Mouse (Mus musculus) heart, adult 2 months (tissue): Measurements from ENCODE around the gene 4933428G20Rik. TPM values are rescaled to one million over a fixed set of nuclear protein-coding genes. Genes with fewer than 3 reads are reported as not detected.

ENCODE experiments used
- DNase-seq, 2 experiments: peaks; one replicate each; pipeline ENCODE4 v3.0.0; 2021
- H3K27ac ChIP-seq: fragments of 200-600 bp; 2 replicates; pipeline ENCODE4 v1.8.1; 2022
- H3K27me3 ChIP-seq: fragments of 200-500 bp; 2 replicates; pipeline ENCODE4 v1.6.1; 2012; ENCODE audit warnings: mild to moderate bottlenecking, low read length, inconsistent platforms, mixed read lengths; ENCODE audit not compliant: control insufficient read depth, insufficient read depth
- H3K36me3 ChIP-seq: fragments of 200-500 bp; 2 replicates; pipeline ENCODE4 v1.6.1; 2012; ENCODE audit warnings: low read length, inconsistent platforms; ENCODE audit not compliant: control insufficient read depth, insufficient read depth
- H3K4me1 ChIP-seq: fragments of 200-500 bp; 2 replicates; pipeline ENCODE4 v1.6.1; 2011; ENCODE audit warnings: low read length; ENCODE audit not compliant: control insufficient read depth, insufficient read depth
- H3K4me3 ChIP-seq: fragments of 200-600 bp; 2 replicates; pipeline ENCODE4 v1.8.1; 2022
- H3K79me2 ChIP-seq: fragments of 200-500 bp; replicated peaks from 2 replicates; pipeline ENCODE4 v1.6.1; 2012; ENCODE audit warnings: mild to moderate bottlenecking, inconsistent platforms, low read length, moderate library complexity, mixed read lengths; ENCODE audit not compliant: control insufficient read depth, insufficient read depth
- H3K9ac ChIP-seq: fragments of 200-500 bp; 2 replicates; pipeline ENCODE4 v1.6.1; 2012; ENCODE audit warnings: low read depth, mild to moderate bottlenecking, control low read depth, inconsistent platforms, low read length, mixed read lengths
- CTCF ChIP-seq: fragments of 200-600 bp; IDR thresholded peaks from 2 replicates; pipeline ENCODE4 v1.8.1; 2022; ENCODE audit warnings: antibody characterized with exemption, mild to moderate bottlenecking, moderate library complexity
- EP300 ChIP-seq: fragments of 200-500 bp; IDR thresholded peaks from 2 replicates; pipeline ENCODE4 v1.6.1; 2011; ENCODE audit warnings: low read depth, low read length, control low read depth; ENCODE audit not compliant: insufficient read depth
- POLR2A ChIP-seq: fragments of 200-500 bp; IDR thresholded peaks from 2 replicates; pipeline ENCODE4 v1.6.1; 2011; ENCODE audit warnings: mild to moderate bottlenecking, low read depth, low read length, control low read depth; ENCODE audit not compliant: insufficient read depth
- WGBS: fragments of 180-500 bp; shearing (Covaris S2); methylation state at CpG from one replicate; pipeline ENCODE4 v1.1.7; 2018; 5-methylcytosine and 5-hydroxymethylcytosine counted together
- intact Hi-C: fragments of 180-260 bp; cut with DNase I; formaldehyde crosslinking; loops from one replicate; pipeline ENCODE4 v1.15.1; 2025
- polyA plus RNA-seq: library from polyadenylated mRNA; depleted of rRNA; stranded (reverse); fragments of >200 nt; gene quantifications from 2 replicates; pipeline ENCODE4 v1.2.3, GENCODE M21; 2012
- total RNA-seq, 2 experiments: library from RNA; stranded (reverse); gene quantifications; 2 replicates each; pipeline ENCODE4 v1.2.3; 2021

Gene 4933428G20Rik
- total and polyA plus RNA-seq, 3 experiments: not detected

- H3K27ac ChIP-seq: no peak overlapping the region
- no peak overlapping the region for H3K4me3 ChIP-seq
- TF ChIP-seq CTCF (peak; percentile 97), EP300 (no peak)
- no peaks in the 10 kb centered on the region; the same call in 1 of the 2 replicates for H3K4me1 ChIP-seq
- no peaks in the 10 kb centered on the region for H3K79me2 ChIP-seq
- no peak overlapping the region for H3K9ac ChIP-seq
- intact Hi-C loops: loop anchor here (5.0 kb wide), 1 partner anchor 34 kb away; no protein-coding TSS in a partner anchor
- H3K27me3 ChIP-seq: no peaks in the 10 kb centered on the region
- no peaks in the 10 kb centered on the region for H3K36me3 ChIP-seq
- peak; percentile 72 to 83 for DNase-seq
- 32% methylated on average over 10 of the region's 10 CpGs for WGBS
Observed at GRCm38 (mm10) chr11:97510966-97511660, 11.0 kb upstream of the 4933428G20Rik start.

- DNase-seq: no peak
- no peak overlapping the region for H3K4me3 ChIP-seq
- H3K36me3 ChIP-seq: no peaks in the 10 kb centered on the region
- TF ChIP-seq EP300 (no peak), POLR2A (no peak), CTCF (no peak)
- intact Hi-C loops: loop anchor here (5.0 kb wide), 1 partner anchor 33 kb away; no protein-coding TSS in a partner anchor
- H3K27me3 ChIP-seq: no peaks in the 10 kb centered on the region
- no peaks in the 10 kb centered on the region; the same call in 1 of the 2 replicates for H3K4me1 ChIP-seq
- no peak overlapping the region for H3K9ac ChIP-seq
- no peak overlapping the region for H3K27ac ChIP-seq
- no peaks in the 10 kb centered on the region for H3K79me2 ChIP-seq
- WGBS: 82% methylated on average over 24 of the region's 24 CpGs
Observed at GRCm38 (mm10) chr11:97509715-97510485, 9.8 kb upstream of the 4933428G20Rik start.

- DNase-seq: no peak
- WGBS: 48% methylated on average over 5 of the region's 5 CpGs
- Histone ChIP-seq H3K79me2 (no peaks in the 10 kb centered on the region), H3K9ac (no peak overlapping the region), H3K4me3 (no peak overlapping the region), H3K4me1 (no peaks in the 10 kb centered on the region; the same call in 1 of the 2 replicates), H3K27me3 (no peaks in the 10 kb centered on the region), H3K36me3 (no peaks in the 10 kb centered on the region), H3K27ac (no peak overlapping the region)
- intact Hi-C loops: no loop called here
- no peak for TF ChIP-seq CTCF
- TF ChIP-seq POLR2A: no peak
- no peak for TF ChIP-seq EP300
Observed at GRCm38 (mm10) chr11:97509058-97509457, 8.9 kb upstream of the 4933428G20Rik start.

- H3K9ac ChIP-seq: no peak overlapping the region
- no peaks in the 10 kb centered on the region; the same call in 1 of the 2 replicates for H3K4me1 ChIP-seq
- no peak overlapping the region for H3K27ac ChIP-seq
- H3K36me3 ChIP-seq: no peaks in the 10 kb centered on the region
- DNase-seq: no peak
- no peak overlapping the region for H3K4me3 ChIP-seq
- WGBS: 59% methylated on average over 3 of the region's 3 CpGs
- no peak for TF ChIP-seq CTCF
- TF ChIP-seq EP300: no peak
- no peak for TF ChIP-seq POLR2A
- H3K79me2 ChIP-seq: no peaks in the 10 kb centered on the region
- intact Hi-C loops: no loop called here
- no peaks in the 10 kb centered on the region for H3K27me3 ChIP-seq
Observed at GRCm38 (mm10) chr11:97508198-97508597, 8.1 kb upstream of the 4933428G20Rik start.

- DNase-seq: no peak
- Histone ChIP-seq H3K4me1 (no peaks in the 10 kb centered on the region), H3K36me3 (no peaks in the 10 kb centered on the region), H3K27ac (no peak overlapping the region), H3K79me2 (no peaks in the 10 kb centered on the region), H3K4me3 (no peak overlapping the region), H3K27me3 (no peaks in the 10 kb centered on the region), H3K9ac (no peak overlapping the region)
- intact Hi-C loops: no loop called here
- 39% methylated on average over 8 of the region's 8 CpGs for WGBS
- TF ChIP-seq POLR2A (no peak), CTCF (no peak), EP300 (no peak)
Observed at GRCm38 (mm10) chr11:97506331-97506730, 6.2 kb upstream of the 4933428G20Rik start.

- no peaks in the 10 kb centered on the region for H3K4me1 ChIP-seq
- H3K79me2 ChIP-seq: no peaks in the 10 kb centered on the region
- H3K27me3 ChIP-seq: no peaks in the 10 kb centered on the region
- intact Hi-C loops: no loop called here
- 20% methylated on average over 4 of the region's 4 CpGs for WGBS
- H3K27ac ChIP-seq: no peak overlapping the region
- no peak overlapping the region for H3K9ac ChIP-seq
- H3K4me3 ChIP-seq: no peak overlapping the region
- TF ChIP-seq EP300 (no peak), POLR2A (no peak), CTCF (no peak)
- no peaks in the 10 kb centered on the region for H3K36me3 ChIP-seq
- no peak for DNase-seq
Observed at GRCm38 (mm10) chr11:97505784-97506183, 5.6 kb upstream of the 4933428G20Rik start.
